Mouse (Mus musculus) midbrain, embryonic 10.5 days (tissue): ENCODE results near the gene Tfb2m. TPM values are rescaled to one million over a fixed set of nuclear protein-coding genes. Genes with fewer than 3 reads are reported as not detected.
A peak's percentile ranks its signal among the peaks of the same experiment; 100 is the strongest.

Experiments
- DNase-seq: peaks from one replicate; pipeline ENCODE4 v3.0.0-alpha.2; 2017; ENCODE audit warnings: low spot score
- H3K27ac ChIP-seq: fragments of 300-500 bp; sonication (generic); replicated peaks from 2 replicates; pipeline ENCODE4 v1.5.1; 2016; ENCODE audit warnings: mild to moderate bottlenecking
- H3K27me3 ChIP-seq: fragments of 300-500 bp; sonication (generic); 2 replicates; pipeline ENCODE4 v1.6.1; 2016; ENCODE audit warnings: low read depth, mild to moderate bottlenecking; ENCODE audit not compliant: poor library complexity, severe bottlenecking
- H3K36me3 ChIP-seq: fragments of 300-500 bp; sonication (generic); 2 replicates; pipeline ENCODE4 v1.6.1; 2016; ENCODE audit warnings: mild to moderate bottlenecking, moderate library complexity
- H3K4me1 ChIP-seq: fragments of 300-500 bp; sonication (generic); 2 replicates; pipeline ENCODE4 v1.6.1; 2016
- H3K4me3 ChIP-seq: fragments of 300-500 bp; sonication (generic); 2 replicates; pipeline ENCODE4 v1.5.1; 2016; ENCODE audit warnings: mild to moderate bottlenecking, moderate library complexity
- H3K9me3 ChIP-seq: fragments of 300-500 bp; sonication (generic); replicated peaks from 2 replicates; pipeline ENCODE4 v1.6.1; 2016; ENCODE audit warnings: mild to moderate bottlenecking
- WGBS: fragments of 180-500 bp; shearing (Covaris S2); methylation state at CpG from one replicate; pipeline ENCODE4 v1.1.7; 2016; 5-methylcytosine and 5-hydroxymethylcytosine counted together
- polyA plus RNA-seq: library from polyadenylated mRNA; unstranded; fragments of >200 nt; fragmentation: Nextera tagmentation; extraction: Ambion mirVana; gene quantifications from 2 replicates; pipeline ENCODE4 v1.2.1, GENCODE M21; 2016

Tfb2m gene
- polyA plus RNA-seq, 1 experiment from 2014 or later: 25.5 TPM

DNA sequence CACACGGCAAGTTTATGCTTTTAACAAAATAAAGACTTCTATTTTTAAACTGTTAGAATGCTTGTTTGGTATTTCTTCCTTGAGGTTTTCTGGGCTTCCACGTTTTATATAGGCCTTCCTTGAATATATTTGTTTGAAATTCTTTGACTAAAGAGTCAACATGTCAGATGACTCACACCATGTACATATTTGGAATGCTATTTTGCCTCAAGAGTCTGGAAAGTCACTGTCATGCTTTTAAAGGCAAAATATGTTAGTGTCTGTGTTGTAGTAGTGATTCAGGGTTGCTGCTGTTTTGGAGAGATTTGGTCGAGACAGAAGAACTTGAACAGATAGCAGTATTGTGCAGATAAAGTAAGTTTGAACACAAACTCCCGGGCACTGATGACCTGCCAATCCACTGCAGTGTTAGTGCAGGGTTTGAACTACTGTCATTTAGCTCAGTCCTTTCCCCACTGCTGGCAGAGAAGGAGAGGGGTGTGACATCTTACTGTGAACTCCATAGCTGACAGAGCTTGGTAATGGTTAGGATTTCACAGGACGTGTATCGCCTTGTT, 27.7 kb upstream of the Tfb2m start:
- H3K4me3 ChIP-seq: no peak overlapping the region
- WGBS: 88% methylated on average over 6 of the region's 6 CpGs
- no peaks in the 10 kb centered on the region for H3K36me3 ChIP-seq
- H3K27me3 ChIP-seq: no peaks in the 10 kb centered on the region
- H3K9me3 ChIP-seq: no peaks in the 10 kb centered on the region
- H3K4me1 ChIP-seq: peaks cover 14% of the 10 kb centered on the region
- H3K27ac ChIP-seq: no peak overlapping the region
- DNase-seq: no peak

DNA sequence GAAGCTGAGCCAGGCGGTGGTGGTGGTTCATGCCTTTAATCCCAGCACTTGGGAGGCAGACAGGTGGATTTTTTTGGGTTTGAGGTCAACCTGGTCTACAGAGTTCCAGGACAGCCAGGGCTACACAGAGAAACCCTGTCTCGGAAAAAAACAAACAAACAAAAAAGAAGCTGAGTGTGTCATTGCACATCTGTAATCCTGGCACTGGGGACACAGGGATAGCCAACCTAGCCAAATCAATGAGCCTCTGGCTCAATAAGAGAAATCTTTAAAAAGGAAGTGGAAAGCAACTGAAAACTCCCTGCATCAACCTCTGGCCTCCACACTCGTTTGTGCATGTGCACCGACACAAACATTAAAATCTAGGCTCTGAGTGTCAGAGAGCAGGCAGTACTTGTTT, 25.6 kb upstream of the Tfb2m start:
- H3K4me3 ChIP-seq: no peak overlapping the region
- DNase-seq: no peak
- H3K4me1 ChIP-seq: peaks cover 31% of the 10 kb centered on the region
- H3K36me3 ChIP-seq: no peaks in the 10 kb centered on the region
- WGBS: 93% methylated on average over 4 of the region's 4 CpGs
- H3K27ac ChIP-seq: no peak overlapping the region
- no peaks in the 10 kb centered on the region for H3K27me3 ChIP-seq
- no peaks in the 10 kb centered on the region for H3K9me3 ChIP-seq

DNA sequence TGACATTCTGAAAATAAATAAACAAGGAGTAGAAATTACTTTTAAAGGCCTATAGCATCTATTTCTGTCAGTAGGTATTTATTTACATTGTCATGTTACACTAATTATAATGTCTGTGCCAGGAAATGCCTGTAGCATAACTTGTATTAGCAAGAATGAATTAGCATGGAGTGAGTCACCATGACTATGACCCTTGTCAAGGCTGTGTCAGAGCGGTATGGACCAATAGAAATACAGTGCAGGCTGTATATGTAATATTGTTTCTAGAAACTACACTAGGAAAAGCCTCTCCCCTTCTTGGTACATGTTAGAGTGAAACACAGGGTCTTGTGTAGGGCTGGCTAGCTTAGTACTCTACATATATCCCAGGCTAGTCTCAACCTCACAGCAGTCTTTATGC, 24.4 kb upstream of the Tfb2m start:
- DNase-seq: no peak
- no peak overlapping the region for H3K27ac ChIP-seq
- H3K27me3 ChIP-seq: no peaks in the 10 kb centered on the region
- peaks cover 31% of the 10 kb centered on the region for H3K4me1 ChIP-seq
- H3K9me3 ChIP-seq: no peaks in the 10 kb centered on the region
- WGBS: 97% methylated on average over 1 of the region's 1 CpGs
- H3K4me3 ChIP-seq: no peak overlapping the region
- no peaks in the 10 kb centered on the region for H3K36me3 ChIP-seq

DNA sequence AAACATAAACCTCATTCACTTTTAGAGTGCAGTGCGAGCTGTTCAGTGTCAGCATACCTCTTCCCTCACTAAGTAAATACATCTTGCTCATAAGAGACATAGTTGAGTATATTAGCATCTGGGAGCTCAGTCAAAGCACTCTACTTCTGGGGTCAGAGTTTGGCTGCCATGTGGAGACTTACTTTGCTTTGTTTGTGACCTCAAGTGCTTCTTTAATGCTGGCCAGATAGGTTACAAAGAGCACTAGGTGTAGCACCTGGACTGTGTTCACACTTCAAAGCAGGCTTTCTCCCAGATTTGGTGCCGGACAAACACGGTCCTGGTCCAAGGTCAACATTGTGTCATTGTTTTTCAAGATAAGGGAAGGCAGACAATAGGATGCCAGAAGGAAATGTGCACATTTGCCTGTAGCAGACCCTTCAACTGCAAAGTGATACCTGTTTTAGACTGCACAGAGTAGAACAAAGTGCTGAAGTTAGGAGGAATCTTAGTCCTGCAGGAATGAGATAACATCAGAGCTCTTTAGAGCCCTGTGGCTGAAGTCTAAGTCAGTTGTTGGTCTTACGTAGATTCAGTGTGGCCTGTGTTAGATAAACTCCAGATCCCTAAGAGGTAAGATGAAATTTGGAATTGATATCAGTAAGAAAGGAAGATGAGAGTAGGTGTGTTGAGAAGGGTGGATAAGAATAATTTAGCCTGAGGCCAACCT, 22.8 kb upstream of the Tfb2m start:
- H3K27ac ChIP-seq: peak overlapping the region; percentile 46; the same call in 1 of the 2 replicates
- H3K36me3 ChIP-seq: no peaks in the 10 kb centered on the region
- H3K27me3 ChIP-seq: no peaks in the 10 kb centered on the region
- WGBS: 89% methylated on average over 4 of the region's 4 CpGs
- H3K4me1 ChIP-seq: peaks cover 26% of the 10 kb centered on the region
- no peak overlapping the region for H3K4me3 ChIP-seq
- DNase-seq: no peak
- H3K9me3 ChIP-seq: no peaks in the 10 kb centered on the region

DNA sequence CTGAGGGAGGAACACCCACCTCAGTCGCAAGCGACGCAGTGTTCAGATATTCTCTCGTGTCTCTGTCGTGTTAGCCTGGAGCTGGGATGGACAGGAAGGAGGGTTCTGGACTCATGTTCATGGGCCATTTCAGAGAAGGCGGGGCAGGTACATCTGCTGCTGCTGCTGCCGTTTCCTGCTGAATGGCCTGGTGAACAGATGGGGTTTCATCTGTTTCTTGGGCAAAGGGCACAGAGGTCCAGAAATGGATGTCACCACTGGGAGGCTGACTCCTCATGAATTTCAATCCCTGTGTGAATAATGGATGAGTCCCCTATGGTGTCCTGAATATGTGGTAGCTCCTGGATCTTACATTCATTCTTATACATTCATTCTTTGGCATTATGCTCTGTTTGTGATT, 21.5 kb upstream of the Tfb2m start:
- H3K36me3 ChIP-seq: no peaks in the 10 kb centered on the region
- H3K27me3 ChIP-seq: no peaks in the 10 kb centered on the region
- H3K27ac ChIP-seq: peak overlapping the region; percentile 61
- H3K4me3 ChIP-seq: no peak overlapping the region
- H3K9me3 ChIP-seq: no peaks in the 10 kb centered on the region
- H3K4me1 ChIP-seq: peaks cover 37% of the 10 kb centered on the region
- DNase-seq: peak; percentile 33
- WGBS: 73% methylated on average over 7 of the region's 7 CpGs

DNA sequence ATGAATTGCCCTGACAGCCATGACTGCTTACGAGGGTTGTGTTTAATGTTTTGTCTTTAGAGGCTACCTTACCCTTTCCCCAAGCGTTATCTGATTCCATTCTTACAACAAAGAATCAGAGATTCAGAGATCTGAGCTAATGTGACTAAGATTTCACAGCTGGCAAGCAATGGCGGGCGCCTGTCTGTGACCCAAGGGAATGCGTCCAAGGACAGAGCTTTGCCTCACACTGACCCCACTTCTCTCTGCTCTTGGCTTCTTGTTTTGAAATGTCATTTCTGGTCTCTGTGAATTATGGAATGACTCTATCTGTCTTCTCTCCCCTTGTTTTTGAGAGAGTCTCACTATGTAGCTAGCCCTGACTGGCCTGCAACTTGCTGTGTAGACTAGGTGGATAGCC, 17.9 kb upstream of the Tfb2m start:
- DNase-seq: no peak
- Histone ChIP-seq H3K36me3 (no peaks in the 10 kb centered on the region), H3K27me3 (no peaks in the 10 kb centered on the region), H3K4me1 (peaks cover 34% of the 10 kb centered on the region), H3K27ac (no peak overlapping the region), H3K9me3 (no peaks in the 10 kb centered on the region), H3K4me3 (no peak overlapping the region)
- 75% methylated on average over 5 of the region's 5 CpGs for whole genome bisulfite sequencing

DNA sequence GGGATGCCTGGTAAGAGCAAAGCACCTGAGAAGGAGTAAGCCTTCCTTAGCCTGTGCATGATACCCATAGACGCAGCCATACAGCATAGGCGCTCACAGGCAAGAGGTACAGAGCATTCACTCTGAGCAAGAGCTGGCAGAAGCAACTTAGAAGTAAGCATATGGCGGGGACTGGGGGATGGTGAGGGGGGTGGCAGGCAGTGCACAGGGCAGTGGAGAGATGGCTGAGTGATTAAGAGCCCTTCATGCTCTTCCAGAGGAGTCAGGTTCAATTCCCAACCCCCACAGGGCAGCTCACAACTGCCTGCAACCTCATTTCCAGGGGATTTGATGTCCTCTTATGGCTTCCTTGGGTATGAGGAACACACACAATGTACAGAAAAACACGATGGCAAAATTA, 17.1 kb upstream of the Tfb2m start:
- 91% methylated on average over 4 of the region's 4 CpGs for WGBS
- Histone ChIP-seq H3K9me3 (no peaks in the 10 kb centered on the region), H3K4me3 (no peak overlapping the region), H3K4me1 (peaks cover 28% of the 10 kb centered on the region), H3K27me3 (no peaks in the 10 kb centered on the region), H3K36me3 (no peaks in the 10 kb centered on the region), H3K27ac (no peak overlapping the region; the same call in 1 of the 2 replicates)
- DNase-seq: no peak

DNA sequence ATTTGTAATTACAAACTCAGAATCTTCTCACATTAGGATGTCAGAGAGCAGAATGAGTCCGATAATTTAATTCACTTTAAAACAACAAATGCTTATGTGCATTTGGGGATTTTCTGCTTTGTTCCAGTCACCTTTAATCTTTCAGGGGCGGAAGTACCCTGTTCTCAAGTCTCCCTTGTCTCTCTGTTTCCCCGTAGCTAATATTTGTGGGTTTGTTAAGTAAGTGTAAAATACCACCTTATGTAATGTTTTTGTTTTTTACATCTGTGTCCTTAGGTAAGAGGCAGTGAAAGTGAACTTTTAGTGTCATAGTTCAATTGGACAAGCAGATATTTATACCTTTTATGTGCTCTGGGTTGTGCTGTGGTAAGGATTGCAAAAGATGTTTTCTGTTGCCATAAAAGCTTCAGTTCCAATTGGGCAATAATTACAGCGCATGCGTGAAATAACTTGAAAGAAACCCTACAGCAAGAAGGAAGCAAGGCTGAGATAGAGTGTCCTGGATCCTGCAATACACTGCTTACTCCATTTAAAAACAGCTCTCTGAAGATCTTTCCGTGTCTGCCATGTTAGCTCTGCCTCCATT, 14.9 kb upstream of the Tfb2m start:
- peaks cover 15% of the 10 kb centered on the region for H3K4me1 ChIP-seq
- H3K4me3 ChIP-seq: no peak overlapping the region
- no peak overlapping the region for H3K27ac ChIP-seq
- DNase-seq: no peak
- no peaks in the 10 kb centered on the region for H3K36me3 ChIP-seq
- WGBS: 91% methylated on average over 6 of the region's 6 CpGs
- no peaks in the 10 kb centered on the region for H3K27me3 ChIP-seq
- H3K9me3 ChIP-seq: no peaks in the 10 kb centered on the region

DNA sequence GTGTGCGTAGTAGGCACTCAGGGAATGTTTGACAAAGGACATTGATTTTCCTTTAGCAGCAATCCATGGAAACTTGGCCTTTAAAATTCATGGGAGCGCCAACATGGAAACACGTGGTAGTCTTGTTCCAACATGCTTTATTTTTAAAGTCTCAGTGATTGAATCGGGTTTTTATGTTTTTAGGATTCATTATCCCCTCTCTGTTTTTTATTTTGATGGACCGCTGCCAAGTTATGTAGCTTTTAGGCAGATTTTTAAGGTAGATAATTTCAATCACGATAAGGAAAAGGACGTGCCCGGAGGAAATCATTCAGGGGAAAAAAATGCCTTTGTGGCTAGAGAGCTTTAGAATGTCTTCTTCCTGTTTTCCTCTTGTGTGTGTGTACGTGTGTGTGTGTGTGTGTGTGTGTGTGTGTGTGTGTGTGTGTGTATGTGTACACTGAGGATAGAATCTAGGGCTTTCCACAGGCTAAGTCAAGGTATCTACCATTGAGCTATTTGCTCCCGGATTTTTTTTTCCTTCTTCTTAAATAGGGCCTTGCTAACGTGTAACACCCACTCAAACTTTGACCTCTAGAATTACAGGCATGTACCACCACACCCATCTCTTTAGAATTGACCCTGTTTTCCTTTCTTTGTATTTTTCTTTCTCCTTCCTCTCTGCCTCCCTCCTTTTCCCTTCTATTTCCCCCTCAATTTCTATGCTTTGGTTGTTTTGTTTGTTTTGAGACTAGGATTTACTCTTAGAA, 13.6 kb upstream of the Tfb2m start:
- no peak for DNase-seq
- 81% methylated on average over 11 of the region's 11 CpGs for WGBS
- Histone ChIP-seq H3K4me1 (peaks cover 15% of the 10 kb centered on the region), H3K36me3 (no peaks in the 10 kb centered on the region), H3K27ac (no peak overlapping the region), H3K27me3 (no peaks in the 10 kb centered on the region), H3K4me3 (no peak overlapping the region), H3K9me3 (no peaks in the 10 kb centered on the region)

DNA sequence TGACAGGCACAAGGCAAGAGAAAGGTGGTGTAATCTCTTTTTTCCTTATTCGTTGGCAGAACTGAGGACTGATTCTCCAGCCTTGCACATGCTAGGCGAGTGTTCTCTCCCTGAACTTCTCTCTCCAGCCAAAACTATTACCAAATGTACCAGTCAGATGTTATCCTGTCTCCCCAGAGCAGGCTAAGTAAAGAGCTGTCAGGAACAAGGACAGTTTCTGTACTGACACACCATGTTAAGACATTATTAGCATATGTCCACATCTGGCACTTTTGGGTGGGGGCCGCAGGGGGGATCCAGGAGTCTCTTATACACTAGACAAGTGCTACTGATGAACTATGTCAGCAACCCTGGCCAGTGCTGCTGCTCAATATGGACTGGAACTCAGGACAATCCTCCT, 10.9 kb upstream of the Tfb2m start:
- H3K27ac ChIP-seq: no peak overlapping the region
- no peaks in the 10 kb centered on the region for H3K27me3 ChIP-seq
- H3K36me3 ChIP-seq: no peaks in the 10 kb centered on the region
- WGBS: 92% methylated on average over 3 of the region's 3 CpGs
- H3K4me3 ChIP-seq: no peak overlapping the region
- H3K9me3 ChIP-seq: no peaks in the 10 kb centered on the region
- DNase-seq: no peak
- peaks cover 6% of the 10 kb centered on the region for H3K4me1 ChIP-seq

DNA sequence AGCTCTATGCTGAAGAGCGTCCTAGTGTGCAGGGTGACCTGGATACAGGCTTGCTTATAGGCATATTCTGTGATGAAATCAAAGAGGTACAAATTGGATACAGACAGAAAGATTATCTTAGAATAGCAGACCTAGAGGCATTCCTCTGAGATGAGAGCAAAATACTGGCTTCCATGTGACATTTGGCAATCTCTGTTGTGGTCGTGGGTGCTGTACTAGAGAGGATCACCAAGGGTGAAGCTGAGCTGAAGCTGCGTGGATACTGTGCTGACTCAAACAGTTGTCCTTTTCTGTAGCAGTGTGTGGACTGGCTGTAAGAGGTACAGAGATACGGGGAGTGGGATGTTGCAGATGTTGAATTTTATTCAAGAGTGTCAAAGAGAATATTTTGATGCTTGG, 7.9 kb upstream of the Tfb2m start:
- H3K27ac ChIP-seq: no peak overlapping the region
- H3K9me3 ChIP-seq: no peaks in the 10 kb centered on the region
- WGBS: 86% methylated on average over 4 of the region's 4 CpGs
- no peak for DNase-seq
- H3K4me1 ChIP-seq: peaks cover 6% of the 10 kb centered on the region
- H3K27me3 ChIP-seq: no peaks in the 10 kb centered on the region
- H3K4me3 ChIP-seq: no peak overlapping the region
- H3K36me3 ChIP-seq: no peaks in the 10 kb centered on the region

DNA sequence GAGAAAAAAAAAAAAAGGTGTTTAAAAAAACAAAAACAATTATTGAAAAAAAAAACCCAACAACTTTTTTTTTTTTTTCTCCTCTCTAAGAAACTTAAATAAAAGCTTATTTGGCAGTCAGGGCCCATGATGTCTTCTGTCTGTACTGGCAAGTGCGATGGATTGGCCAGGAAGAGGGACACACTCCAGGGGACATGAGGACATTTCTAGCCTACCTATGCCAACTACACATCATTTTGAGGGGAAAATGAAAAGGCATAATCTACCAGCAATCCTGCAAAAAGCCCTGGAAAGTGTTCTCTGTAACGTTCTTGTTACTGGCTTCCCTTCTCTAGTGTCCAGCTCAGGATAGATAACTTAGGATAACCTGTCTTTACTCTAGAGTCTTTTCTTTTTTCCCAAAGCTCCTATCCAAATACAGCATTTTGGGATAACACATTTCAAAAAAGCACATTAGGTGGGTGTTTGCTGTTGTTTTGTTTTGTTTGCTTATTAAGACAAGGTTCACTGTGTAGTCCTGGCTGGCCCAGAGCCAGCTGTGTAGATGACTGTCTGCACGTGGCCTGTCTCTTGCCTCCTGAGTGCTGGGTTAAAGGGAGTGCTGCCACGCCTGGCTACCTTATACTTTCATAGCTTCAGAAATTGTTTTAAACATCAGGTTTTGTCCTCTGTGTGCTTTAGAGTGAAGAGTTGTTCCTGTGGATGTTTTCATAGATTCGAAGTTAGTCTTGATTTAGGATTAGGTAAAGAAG, 7.3 kb upstream of the Tfb2m start:
- H3K4me1 ChIP-seq: peaks cover 8% of the 10 kb centered on the region
- DNase-seq: no peak
- no peak overlapping the region for H3K27ac ChIP-seq
- H3K36me3 ChIP-seq: no peaks in the 10 kb centered on the region
- H3K9me3 ChIP-seq: no peaks in the 10 kb centered on the region
- H3K4me3 ChIP-seq: no peak overlapping the region
- H3K27me3 ChIP-seq: no peaks in the 10 kb centered on the region
- WGBS: 88% methylated on average over 5 of the region's 5 CpGs
